Mouse (Mus musculus): ENCODE measurements around the gene Dnajc6.

The Dnajc6 gene

DNA sequence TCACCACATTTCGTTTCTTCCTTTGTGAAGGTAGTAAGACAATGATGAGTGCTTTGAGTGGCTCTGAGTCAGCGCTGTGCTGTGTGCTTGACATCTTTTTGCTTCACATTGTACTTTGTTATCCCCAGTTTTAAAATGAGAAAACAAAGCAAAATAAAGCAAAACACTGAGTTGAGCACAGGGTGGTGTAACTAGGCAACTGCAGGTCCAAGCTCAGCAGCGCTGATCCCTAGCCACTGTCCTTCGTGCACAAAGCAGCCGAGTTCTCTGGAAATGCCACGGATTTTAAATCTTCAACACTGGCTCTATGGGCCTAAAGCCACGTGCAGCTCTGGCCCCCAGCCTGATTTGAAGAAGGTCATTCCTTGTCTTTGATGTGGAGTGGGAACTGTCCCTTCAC, 72.6 kb downstream of the Dnajc6 start:
- no peak for DNase-seq (ENCODE audit: low read depth, low spot score)

DNA sequence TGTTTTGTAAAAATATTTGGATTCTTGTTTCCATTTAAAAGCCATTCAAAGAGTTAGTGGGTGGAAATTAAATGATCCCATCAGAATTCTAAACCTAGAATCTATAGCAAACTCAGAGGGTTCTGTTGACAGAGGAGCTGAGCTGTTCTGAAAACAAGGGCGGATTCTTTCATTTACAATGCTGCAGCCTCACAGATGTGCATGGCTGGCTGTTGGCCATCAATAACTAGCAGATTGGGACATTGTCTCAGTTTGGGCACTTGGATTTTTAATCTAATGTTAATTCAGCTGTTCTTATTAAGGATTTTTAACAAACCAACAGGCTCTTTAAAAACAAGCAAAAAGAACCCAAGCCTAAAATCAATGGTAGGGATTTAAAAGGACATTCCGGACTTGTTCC, 75.7 kb downstream of the Dnajc6 start:
- no peak for DNase-seq (ENCODE audit: low read depth, low spot score)

DNA sequence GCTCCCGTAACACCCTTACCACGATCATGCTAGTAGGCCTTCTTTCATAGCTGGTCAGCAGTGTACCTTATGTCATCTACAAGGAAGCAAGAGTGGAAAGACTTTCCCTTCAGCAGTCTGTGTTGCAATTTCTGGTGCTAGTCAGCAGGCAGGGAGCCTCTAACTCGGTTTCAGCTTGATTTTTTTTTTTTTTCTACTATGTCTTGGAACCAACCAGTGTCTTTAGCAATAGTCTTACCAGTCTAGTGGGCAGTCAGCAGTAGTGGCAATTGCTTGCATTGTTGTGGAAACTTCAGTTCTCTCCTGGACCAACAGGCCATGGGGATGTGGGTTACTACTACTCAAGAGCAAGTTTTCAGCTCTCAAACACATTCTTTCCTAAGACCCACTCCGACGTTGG, 78.9 kb downstream of the Dnajc6 start:
- DNase-seq (ENCODE audit: low read depth, low spot score): no peak

DNA sequence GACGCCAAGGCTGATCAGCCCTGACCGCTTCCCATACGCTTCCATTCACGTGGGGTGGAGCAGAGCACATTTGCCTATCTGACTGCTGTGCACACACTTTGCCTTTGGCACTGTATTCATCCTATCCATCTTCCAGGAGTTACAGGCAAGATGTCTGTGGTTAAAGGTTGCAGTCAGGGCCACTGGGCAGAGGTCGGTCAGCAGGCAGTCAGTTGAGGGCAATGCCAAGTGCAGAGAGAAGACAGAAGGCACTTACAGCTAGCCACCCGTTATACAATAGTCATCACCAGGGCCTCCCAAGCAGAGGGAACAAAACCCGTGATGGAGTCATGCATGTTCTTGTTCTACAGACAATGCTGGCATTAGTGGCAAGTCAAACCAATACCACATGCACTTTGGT, 82.3 kb downstream of the Dnajc6 start:
- DNase-seq (ENCODE audit: low read depth, low spot score): no peak

DNA sequence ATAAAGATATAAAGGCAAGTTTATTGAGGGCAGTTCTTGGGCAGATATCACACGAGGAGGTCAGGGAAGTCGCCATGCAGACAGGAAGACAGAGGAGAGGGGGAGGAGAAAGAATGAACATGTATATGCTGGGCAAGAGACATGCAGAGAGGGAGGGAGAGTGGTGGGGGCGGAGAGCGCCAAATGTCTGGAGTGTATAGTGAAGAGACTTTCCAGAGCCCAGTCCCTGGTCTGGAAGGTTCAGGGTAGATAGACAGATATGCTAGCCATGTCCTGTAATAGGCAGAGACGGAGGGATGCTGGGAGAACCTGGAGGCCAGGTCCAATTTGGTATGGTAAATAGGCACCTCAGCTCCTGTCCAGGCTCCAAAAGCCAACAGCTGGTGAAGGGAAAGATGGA, 83.1 kb downstream of the Dnajc6 start:
- no peak for DNase-seq (ENCODE audit: low read depth, low spot score)

DNA sequence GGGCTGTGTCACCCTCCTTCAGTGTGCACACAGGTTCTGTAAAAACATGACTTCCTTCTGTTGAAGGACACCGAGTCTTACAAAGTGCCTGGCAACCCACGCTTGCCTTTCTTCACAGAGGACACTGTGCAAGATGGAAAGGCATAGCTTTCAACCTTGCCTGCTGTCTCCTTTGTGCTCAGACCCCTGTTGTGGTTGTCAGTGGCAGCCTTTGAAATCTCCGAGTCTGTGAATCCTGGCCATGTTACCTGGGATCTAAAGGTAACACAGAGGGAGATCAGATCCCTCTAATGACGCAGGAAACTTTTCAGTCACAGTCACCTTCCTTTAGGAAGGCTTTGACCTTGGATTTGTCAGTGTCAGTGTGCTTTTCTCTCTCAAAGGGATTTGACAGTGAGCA, 84.7 kb downstream of the Dnajc6 start:
- no peak for DNase-seq (ENCODE audit: low read depth, low spot score)

DNA sequence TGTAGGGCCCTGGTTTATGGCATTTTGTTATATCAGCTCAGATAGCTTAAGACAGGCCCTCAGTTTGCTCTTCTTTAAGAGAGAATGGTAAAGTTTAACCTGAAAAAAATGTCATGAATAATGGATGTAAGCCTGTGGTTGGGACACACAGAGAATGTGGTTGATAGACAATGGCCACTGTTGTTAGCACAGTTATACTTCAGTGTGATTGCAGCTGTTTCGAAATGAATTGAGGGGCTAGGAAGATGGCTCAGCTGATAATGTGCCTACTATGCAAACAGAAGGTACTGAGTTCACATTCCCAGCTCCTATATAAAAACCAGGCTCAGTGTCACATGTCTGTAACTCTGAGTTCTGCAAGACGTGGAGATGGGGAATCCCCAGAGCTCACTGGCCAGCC, 86.4 kb downstream of the Dnajc6 start:
- DNase-seq (ENCODE audit: low read depth, low spot score): no peak

DNA sequence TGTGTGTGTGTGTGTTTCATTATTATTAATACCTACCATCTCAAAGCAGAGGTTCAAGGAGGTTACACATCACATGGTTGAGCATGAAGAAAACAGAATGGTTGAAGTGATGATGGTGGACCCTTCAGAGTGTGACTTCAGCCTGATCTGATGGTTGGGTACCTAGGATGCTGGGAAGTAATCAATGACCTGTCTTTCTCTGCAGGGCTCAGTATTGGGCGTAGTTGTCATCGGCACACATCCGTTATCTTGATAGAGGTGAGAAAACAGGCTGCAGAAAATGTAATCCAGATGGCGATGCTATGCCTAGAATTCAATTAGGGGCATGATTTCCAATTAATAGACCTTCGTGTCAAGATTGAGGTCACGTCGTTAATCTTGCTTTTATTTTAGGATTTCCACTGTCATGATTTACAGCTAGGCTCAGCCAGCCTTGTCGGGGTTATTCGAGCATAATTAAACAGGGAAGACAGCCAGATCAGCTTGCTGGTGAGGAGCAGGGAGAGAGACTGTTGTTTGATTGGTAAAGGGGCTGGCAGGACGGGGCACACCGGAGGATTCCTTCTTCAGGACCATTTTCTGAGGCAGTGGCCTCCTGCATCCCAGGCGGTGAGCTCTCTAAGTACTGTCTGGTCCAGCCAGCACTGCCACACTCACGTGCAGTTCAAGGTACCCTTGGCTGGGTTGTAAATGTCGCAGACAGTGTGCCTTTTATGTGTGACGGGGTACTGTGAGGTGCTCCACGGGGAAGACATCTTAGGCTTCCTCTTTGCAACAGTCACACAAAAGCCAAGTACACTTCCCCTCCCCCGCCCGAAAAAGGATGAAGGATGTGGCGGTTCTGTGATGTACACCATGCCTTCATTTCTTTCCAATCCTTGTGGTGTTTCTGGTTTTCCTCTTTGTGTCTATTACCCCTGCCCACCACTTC, 88.3 kb downstream of the Dnajc6 start:
- DNase-seq (ENCODE audit: low read depth, low spot score): no peak

DNA sequence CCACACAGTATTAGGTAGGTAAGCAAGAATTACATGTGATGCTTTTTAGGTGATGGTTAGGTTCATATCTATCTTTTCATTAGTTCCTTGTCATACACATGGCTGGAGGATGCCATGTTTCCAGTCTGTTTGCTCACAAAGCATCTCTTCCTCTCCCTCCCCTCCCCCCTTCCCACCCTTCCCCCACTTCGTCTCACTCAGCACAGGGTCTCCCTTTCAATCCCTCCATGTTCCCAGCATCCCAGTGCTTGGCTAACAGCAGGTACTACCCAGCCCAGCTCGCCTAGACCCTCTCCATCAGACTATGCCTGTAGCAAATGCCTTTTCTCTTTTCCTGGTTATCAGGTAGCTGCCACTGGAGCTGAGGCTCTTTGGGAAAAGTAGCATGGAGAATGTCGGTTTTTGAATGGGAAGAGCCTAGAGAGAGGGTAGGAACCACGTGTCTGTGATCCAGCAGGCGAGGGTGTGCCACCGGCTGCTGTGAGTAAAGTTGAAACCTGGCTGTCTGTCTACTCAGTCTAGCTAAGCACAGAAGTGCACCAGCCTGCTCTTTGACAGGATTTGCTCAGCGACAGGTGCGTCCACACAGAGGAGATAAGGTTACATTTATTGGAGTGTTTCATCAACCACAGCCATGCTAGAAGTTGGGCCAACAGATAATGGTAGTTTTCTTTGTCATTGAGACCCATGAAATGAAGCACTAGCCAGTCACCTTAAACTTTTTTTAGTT, 89.2 kb downstream of the Dnajc6 start:
- DNase-seq (ENCODE audit: low read depth, low spot score): no peak

DNA sequence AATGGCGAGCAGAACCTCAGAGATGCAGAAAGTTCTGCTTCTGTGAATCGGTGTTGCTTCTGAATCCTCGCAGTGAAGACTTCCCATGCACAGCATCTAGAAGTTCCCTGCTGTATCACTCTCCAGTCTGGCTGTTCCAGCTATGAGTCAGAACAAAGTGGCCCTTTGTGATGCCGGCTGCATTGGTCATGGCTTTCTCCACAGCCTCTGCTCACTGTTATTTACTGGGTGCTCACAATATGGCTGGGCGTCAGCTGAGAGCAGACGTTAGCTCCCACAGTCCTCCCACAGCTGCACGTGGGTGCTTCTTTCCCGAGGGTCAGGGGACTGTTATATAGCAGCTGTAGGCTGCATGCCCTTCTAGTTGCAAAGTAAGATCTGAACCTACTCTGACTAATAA, 92.5 kb downstream of the Dnajc6 start:
- no peak for DNase-seq (ENCODE audit: low read depth, low spot score)

DNA sequence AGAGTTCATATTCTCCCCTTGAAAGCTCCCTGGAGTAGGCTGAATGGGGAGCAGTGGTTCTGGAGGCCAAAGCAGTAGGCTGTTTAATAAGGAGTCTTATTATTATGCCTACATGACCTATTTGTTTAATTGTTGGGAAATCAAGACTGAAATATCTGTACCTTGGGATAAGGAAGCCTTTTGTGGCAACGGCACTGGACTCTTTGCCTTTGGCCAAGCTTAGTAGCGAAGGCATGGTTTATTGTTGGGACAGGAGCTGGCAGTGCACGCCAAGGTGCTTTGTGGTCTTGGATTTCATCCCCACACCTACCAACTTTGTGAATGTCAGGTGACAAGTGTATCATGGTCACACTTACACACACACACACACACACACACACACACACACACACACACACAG, 93.3 kb downstream of the Dnajc6 start:
- DNase-seq (ENCODE audit: low read depth, low spot score): no peak

DNA sequence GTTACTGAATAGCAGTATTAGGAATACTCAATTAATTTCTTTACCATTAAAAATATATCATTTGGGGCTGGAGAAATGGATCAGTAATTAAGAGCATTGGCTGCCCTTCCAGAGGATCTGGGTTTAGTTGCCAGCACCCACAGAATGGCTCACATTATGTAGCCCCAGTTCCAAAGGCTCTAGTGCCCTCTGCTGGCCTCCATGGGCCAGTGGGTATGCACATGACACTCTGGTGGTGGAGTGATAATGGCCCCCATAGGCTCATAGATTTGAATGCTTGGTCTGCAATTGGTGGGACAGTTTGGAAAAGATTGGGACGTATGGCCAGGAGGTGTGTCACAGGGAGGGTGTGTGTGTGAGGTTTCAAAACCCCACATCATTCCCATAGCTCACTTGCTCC, 95.0 kb downstream of the Dnajc6 start:
- no peak for DNase-seq (ENCODE audit: low read depth, low spot score)

DNA sequence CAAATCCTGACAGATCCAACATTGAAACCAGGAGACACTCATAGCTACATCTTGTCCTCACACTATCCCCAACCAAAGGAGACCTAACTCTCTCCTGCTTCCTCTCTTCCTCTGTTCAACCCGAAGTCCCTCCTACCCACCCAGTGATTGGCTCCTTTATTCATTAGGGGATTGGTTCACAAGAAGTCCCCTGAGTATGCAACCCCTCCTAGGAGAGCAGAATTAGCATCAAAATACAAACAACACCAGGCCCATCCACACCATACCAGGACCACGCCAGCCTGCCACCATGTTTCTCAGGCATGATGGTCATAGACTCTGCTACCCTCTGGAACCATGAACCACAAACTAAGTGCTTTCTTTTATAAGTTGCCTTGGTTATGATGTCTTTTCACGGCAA, 96.0 kb downstream of the Dnajc6 start:
- DNase-seq (ENCODE audit: low read depth, low spot score): no peak

DNA sequence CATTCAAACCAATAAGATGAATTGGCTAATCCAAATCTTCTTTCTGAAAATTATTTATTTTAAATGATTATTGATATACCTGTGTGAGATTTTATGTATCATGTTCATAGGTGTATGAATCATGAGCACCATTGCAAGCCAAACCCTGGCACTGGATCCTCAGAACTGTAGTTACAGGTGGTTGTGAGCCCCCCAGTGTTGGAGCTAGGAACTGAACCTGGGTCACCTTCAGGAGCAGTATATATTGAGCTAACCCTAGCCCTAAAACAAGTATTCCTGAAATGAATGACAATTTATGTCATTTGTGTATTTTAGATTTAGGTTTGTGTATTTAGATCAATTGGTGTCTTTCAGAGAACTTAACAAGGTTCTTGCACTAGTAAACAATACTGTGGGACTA, 105.3 kb downstream of the Dnajc6 start:
- DNase-seq (ENCODE audit: low read depth, low spot score): no peak

DNA sequence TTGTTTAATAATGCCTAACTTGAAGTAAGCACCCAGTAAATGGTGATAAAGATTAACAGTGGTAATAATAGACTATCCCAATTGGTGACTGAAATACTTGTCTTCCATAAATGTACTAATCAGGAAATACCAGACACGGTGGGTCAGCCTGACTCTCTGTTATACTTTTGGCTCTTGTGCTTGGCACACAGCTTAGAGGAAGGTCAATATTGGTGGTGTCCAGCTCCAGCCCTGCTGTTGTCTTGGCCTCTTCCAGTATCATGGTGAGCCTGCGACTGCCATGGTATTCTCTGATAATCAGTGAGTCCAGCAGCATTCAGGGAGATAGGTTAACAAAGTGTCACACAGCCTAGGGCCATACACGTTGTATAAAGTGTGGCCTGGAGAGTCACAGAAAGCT, 107.2 kb downstream of the Dnajc6 start:
- no peak for DNase-seq (ENCODE audit: low read depth, low spot score)

DNA sequence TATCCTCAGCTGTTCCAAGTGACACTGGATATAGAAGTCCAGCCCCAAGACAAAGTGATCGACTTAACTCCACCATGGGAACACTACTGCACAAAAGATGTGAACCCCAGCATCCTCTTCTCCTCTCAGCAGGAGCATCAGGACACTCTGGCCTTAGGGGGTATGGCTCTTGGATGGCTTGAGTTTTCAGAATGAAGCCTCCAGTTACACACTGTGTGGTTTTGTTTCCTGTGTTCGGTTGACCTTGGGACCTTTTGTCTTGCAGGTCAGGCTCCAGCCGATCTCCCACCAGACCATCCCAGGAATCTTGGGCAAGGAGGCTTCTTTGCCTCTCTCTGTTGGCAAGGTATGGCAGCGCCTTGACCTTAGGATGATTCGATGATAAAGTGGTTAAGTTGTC, 120.1 kb downstream of the Dnajc6 start:
- no peak for DNase-seq (ENCODE audit: low read depth, low spot score)

DNA sequence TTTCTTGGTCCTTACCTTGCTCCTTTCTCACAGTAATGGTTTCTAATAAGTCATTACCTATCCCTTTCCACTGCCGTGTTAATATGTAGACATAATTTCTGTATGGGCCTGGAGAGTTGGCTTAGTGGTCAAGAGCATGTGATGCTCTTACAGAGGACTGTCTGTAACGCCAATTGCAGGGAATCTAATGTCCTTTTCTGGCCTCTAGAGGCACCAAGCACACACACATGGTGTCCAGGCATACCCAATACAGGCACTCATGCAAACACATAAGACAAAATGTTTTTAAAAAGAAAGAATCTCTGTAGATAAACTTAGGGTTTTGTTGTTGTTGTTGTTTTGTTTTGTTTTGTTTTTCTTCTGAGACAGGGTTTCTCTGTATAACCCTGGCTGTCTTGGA, 121.3 kb downstream of the Dnajc6 start:
- no peak for DNase-seq (ENCODE audit: low read depth, low spot score)

DNA sequence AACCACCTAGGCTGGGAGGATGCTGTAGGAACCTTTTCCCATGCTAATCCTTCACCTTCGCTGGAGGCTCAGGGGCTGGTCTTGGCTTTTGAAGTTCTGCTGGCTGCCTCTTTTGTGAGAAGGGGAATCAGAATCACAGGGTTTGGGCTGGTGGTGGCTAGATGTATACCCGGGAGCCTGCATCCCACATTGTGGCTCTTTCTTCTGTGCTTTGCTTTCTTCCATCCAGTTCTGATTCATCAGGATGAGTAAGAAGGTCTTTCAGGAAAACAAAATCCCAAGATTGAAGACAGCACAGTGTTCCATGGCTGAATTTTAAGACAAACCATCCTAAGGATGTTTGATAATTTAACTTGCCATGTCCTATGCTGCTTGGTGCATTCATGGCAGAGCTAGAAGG, 123.8 kb downstream of the Dnajc6 start:
- no peak for DNase-seq (ENCODE audit: low read depth, low spot score)

DNA sequence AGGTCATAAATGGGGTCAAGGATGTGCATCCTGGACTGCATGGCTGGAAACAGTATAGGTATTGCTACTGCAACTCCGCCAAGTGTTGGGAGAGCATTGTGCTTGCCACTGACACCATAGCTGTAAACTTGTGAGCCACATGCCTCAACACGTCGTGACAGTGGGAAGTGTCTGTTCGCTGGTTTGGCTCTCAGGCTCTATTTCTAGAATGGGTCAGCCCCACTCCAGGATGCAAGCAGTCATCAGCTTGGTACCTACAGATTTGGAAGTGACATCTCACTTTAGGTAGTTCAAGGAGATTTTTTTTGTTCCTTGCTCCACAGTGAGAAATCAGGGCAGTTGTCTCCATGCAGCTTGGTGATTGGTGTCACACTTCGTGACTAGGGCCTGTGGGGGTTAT, 124.8 kb downstream of the Dnajc6 start:
- no peak for DNase-seq (ENCODE audit: low read depth, low spot score)

DNA sequence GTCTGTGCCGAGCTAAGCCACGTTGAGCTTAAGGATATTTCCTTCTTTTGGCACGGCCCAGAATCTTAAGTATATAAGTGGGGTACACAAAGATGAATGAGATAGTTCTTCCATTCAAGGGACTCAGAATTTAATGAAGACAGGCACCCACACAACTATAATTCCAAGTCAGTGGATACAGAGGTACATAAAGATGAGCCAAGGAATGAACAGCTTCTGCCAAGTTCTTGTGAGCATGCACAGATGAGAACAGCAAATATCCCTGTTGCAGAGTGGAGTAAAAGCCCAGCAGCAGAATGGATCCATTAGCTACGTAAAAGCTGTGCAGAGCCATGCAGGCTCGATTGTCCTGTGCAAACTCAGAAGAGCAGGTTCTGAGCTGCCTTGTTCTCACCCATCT, 128.8 kb downstream of the Dnajc6 start:
- no peak for DNase-seq (ENCODE audit: low read depth, low spot score)

DNA sequence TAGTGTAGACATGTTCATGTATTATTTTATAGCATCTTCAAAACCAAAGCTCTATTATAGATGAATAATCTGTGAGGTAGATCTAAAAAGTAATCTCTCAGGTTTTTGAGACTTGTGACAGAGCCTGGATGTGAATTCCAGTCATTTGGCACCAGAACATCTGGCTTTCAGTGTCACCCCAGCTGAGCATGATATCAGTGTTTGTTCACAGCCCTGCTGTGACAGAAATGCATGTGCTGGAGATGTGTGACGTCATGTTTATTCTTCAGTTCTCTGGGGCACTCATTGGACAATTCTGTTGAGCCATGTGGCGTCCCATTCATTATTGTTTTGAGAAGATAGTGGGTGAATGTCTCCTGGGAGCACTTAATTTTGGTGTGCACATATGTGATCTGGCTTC, 139.1 kb downstream of the Dnajc6 start:
- DNase-seq (ENCODE audit: low read depth, low spot score): no peak

DNA sequence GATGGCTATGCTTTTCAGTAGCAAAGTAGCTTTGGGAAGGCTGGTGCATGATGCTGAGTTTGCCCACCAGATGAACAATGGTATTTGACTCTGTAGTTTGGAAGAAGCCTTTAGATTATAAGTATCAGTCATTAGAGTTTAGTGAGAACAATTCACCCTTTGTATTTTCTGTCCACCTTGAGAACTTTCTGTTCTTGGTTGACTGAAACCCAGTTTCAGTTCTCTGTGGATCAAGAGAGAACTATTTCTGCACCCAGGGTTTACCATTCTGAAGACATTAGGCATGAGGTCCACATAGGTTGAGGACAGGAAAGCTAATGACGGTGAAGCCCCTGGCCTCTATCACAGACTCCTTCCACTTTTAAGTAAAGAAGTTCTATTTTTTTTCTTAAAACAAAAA, 141.0 kb downstream of the Dnajc6 start:
- no peak for DNase-seq (ENCODE audit: low read depth, low spot score)

DNA sequence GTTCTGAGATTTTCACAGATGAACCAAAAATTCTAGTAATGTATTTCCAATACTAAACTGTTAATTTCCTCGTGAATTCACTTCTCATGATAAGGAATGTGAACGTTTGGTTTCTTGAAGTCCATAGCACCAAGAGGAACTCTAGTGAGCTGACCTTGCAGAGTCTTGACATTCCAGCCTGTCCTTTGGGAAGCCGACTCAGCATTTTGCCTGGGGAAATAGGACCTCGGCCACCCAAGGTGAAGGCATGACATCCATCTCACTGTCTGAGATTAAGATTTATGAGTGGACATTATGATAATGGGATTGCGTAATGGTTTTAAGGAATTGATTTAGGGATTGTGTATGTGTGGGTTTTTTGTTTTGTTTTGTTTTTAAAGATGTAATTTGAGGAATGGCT, 144.2 kb downstream of the Dnajc6 start:
- DNase-seq (ENCODE audit: low read depth, low spot score): no peak
